Mouse (Mus musculus): ENCODE measurements around the gene Banp.
A peak's percentile ranks its signal among the peaks of the same experiment; 100 is the strongest.

The Banp gene

DNA sequence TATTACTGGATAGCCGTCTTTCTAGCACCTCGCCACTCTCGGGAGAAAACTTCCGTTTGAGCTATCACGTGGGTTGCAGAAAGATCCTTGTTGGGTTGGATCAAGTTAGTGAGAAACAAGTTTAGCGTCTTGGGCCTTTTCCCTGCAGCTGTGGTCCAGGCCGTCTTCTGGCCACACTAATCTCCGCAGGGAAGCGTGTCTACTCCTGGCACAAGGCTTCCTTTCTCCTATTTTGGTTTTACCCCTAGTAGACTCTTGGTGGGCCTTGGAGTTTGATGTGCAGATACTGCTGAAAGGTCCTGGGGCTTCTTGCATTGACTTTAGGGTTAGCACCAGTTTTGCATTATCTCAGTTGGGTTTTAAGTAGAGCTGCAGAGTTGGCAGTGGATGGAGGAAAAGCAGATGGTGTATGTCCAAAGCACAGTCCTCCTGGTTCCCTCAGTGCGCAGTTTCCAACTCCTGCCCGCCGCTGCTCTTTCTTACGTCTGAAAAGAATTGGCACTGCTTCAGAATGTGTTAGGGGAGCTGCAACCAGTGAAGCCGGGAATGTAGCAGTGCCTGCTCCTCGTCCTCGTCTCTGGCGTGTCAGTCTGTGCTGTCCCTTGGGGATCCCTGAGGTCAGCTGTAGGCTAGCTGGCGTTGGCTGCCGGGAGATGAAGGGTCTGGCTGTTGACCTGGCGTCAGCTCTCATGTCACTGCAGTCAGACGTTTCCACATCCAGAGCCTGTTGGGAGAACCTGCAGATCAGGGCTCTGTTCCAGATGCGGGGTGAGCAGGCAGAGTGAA, 68.7 kb downstream of the Banp start:
- DNase-seq (ENCODE audit: low read depth, low spot score): no peak

DNA sequence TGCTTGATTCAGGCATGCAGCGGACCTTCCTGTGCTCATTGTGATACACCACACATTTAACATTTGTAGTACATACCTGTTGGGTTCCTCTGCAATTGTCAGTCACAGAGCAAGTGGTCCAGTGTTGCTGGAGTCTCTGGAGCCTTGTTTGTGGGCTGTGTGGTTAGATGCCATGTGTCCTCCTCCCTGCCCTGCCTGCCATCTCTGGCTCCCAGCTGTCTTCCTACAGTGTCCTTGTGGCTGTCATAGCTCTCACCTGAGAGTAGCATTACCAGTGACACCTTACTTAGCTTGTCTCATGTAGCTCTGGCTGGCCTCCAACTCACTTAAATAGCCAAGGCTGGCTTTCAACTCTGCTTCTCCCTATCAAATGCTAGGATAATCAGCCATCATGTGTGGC, 69.6 kb downstream of the Banp start:
- DNase-seq (ENCODE audit: low read depth, low spot score): no peak

DNA sequence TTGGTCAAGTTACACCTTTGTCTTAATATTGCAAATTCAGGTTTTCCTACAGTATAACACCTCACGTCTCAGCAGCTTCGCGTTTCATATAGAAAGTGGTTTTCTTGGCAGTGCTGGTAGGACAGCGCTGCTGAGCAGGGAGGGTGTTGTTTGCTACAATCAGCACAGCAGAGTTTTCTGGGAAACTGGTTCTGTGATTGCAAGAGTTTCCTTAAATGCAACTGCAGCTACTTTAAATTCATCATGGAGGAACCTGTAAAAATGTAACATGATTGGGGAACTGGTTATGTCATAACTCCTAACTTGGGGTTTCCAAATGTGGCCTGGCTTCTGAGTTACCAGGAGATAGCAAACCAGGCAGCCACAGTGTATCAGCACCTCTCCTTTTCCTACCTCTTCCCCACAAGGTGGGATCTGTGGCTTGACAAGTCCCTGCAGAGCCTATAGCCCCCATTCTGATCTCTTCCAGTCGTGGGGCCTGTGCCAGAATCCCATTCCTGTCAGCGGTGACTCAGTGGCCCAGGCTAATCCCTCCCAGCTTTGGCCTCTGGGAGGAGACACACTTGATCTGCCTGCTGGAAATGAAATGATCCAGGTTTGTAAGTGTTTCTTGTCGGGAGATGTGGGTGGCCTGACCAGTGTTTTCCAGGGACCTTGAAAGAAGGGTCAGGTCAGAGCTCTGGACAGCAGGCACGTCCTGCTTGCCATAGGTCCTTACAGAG, 70.7 kb downstream of the Banp start:
- DNase-seq (ENCODE audit: low read depth, low spot score): no peak

DNA sequence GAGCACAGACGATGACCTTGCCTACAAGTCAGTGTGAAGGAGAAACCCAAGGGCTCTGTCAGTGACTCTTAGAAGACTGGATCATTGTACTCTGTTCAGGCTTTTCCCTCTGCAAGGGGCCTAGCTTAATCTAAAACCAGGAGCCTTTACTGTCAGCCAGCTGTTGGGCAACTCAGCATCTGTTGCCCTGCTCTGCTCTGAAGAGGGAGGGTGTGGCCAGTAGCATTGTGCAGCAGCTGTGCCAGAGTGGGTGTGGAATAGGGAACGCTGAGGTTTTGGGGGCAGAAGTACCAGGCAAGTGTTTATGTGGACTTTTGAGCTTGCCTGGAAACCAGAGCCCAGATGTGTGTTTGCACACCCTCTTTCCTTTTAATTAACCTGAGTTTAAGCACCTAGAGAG, 72.2 kb downstream of the Banp start:
- no peak for DNase-seq (ENCODE audit: low read depth, low spot score)

DNA sequence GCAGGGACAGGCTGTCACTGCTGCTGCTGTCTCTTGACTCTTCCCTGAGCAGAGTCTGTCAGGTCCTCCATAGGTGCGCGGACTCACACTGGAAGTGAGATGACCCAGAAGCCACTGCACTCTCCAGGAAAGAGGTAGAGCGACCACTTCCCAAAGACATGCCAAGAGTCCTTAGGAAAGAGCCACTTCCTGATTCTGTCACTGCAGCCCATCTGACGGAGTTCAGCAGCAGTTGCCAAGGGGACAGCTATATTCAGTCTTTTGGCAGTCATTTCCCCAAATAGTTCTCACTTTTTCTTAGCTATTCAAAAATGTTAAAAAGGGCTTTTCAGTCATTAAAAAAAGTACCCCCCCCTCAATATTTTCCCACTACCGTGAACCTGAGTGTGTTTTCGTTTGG, 72.7 kb downstream of the Banp start:
- no peak for DNase-seq (ENCODE audit: low read depth, low spot score)

DNA sequence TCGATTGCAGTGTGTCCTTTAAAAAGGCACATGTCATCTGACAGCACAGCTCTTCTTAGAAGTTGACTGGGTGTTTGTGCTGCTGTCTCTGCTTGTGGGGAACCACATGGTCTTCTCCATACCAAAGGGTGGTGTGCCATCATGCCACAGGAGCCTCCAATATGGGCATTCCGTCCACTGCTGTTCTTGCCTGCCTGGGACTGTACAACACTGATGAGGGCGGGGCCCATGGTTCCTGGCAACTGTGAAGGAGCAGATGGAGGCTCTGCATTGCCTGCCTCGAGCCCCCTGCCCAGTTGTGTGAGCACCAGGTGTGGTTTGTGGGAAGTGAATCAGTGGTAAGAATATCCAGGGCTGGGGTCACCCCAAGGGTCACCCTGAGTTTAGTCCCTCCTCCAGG, 73.2 kb downstream of the Banp start:
- DNase-seq (ENCODE audit: low read depth, low spot score): no peak

DNA sequence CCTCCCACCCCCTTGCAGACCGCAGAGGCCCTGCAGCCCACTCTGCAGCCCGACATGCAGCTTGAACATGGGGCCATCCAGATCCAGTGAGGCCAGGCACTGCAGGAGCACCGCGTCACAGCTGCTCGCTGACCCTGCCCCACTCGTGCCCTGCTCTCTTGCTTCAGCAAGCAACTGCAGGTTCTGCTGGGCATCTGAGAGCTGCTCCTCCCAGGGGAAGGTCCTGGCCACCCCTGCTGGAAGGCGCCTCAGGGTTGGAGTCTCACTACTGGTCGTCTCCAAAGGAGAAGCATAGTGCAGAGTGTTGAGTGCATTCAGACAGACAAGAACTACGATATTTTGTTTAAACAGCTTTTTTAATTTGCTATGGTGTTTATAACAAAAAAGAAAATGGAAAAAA, 76.0 kb downstream of the Banp start:
- no peak for DNase-seq (ENCODE audit: low read depth, low spot score)

DNA sequence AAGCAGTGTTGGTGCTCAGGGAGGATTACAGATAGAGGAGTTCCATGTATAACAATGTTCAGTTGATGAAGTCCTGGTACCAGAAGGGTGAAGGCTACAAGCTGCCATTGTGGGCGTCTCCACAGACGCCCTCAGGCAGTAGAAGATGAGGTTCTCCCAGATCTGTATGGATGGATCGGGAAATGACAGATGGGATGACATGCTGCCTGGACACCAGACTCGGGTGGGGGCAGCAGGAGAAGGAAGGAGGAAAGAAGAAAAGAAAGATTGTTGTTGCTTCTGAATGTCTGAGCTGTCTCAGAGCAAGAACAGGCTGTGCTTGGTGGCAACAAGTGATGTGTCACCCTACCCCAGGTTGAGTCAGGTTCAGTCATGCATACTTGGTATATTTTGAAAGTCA, 78.6 kb downstream of the Banp start:
- no peak for DNase-seq (ENCODE audit: low read depth, low spot score)

DNA sequence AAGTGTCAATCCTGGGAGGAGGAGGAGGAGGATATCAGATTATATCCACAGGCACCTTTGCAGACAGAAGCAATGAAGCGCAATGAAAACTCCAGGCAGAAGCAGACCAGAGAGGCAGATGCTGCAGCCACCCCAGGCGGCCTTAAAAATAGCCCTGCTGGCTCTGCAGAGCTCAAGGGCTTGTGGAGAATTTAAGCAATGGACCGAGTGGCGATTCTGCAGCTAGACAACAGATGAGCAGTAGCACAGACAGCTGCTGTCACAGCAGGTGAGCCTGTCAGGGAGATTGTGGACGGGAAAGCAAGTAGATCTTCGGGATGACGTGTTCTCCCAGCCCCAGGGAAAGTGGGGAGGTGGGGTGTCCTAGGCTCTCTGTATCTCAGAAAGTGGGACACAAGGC, 81.4 kb downstream of the Banp start:
- DNase-seq (ENCODE audit: low read depth, low spot score): no peak

DNA sequence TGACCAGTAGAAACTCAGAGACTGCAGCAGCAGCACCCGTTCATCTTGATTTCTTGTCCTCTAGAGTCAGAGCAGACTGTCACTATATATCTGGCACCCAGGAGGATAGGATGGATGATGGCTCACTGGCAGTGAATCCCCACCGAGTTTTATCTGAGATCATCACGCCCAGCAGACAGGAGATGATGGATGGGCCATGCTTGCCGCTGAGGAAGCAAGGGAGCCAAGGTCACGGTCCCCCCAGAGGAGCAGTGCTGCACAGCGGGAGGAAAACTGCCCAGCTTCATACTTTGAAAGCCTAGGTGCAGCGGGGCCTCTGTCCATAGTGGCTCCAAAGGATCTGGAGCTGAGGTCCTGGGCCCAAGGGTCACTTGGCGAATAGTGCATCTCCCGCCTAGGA, 83.2 kb downstream of the Banp start:
- DNase-seq (ENCODE audit: low read depth, low spot score): peak; percentile 66

DNA sequence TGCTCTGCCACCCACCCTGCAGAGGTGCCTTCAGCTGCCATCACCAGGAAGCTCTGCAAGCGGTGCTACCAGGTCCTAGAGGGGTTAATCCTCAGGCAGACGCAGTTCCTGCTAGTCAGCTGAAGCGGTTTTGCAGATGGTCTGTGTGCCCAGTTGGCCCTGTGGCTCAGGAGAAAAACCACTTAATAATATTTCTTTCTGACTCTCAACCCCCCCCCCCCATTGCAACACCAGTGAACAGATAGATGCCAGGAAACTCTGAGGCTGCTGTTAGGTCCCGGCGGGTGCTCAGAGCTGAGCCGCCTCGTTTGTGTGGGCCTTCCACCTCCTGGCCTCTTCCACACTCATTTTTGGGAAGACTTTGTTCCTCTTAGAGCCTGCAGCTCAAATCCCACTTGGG, 86.0 kb downstream of the Banp start:
- DNase-seq (ENCODE audit: low read depth, low spot score): no peak

DNA sequence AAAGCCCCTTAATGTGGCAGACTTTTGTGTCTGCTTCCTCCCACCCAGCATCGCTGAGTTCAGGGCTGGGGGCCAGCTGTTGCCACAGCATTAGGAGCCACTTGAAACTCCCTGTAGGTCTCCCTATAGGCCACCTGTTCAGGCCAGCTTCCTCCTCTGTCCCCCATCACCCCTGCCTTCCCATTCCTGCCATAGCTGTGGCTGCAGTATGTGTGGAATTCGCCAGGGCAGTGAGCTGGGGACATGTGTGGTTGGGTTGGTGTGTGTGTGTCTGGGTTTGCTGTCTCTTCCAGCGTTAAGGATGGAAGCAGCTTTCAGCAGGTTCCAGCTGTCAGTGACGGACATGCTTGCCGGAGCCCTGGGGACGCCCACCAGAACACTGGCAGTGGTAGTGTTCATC, 86.8 kb downstream of the Banp start:
- DNase-seq (ENCODE audit: low read depth, low spot score): no peak

DNA sequence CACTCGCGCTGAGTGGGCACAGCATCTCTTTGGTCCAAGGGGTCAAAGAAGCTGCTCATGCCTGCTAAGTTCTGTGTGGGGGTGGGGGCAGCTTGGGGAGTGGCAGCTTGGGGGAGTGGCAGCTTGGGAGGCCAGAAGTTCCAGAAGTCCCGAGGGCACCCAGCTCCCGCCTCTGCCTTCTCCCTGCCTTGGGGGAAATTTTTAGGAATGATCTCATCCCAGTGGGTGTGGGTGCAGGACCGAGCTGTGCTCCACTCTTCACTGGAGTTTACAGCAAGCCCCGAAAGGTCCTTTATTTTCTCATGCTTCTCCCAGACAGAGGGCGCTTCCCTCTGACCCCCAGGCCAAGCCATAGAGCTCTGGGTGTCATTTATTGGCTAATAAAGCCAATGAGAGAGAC, 87.7 kb downstream of the Banp start:
- DNase-seq (ENCODE audit: low read depth, low spot score): no peak

DNA sequence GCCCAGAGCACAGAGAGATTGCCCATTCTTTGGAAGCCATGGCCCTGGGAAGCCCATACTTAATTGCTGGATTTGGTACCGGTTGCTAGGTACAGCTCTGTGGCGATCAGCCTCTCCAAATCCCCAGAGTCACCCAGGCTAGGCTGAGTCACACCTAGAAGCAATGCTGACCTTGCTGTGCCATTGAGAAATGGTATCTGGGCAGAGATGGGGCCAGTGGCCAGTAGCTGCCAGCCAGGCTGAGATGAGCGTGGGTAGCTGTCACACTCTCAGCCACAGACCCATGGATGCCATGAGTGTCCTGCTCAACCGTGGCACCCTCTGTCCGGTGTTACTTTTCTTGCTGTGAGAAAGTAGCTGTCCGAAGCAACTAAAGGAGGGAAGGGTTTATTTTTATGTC, 88.5 kb downstream of the Banp start:
- no peak for DNase-seq (ENCODE audit: low read depth, low spot score)

DNA sequence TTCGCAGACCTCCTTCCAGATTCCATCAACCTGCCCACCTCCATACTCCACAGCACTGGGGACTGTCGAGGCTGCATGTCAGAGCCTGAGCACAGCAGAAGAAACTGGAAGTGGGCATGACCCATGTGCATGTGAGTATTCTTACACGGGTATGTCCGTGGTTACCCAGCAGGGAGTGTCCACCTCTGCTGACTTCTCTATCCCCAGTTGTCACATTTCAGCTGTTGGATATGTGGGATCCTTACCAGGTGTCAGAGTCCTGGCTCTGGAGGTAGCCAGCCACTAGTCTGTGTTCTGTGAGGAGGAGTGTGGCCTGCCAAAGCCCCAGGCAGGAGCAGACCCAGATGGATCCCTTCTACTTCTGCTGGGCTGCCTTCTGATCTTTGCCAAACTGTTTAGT, 89.9 kb downstream of the Banp start:
- DNase-seq (ENCODE audit: low read depth, low spot score): no peak

DNA sequence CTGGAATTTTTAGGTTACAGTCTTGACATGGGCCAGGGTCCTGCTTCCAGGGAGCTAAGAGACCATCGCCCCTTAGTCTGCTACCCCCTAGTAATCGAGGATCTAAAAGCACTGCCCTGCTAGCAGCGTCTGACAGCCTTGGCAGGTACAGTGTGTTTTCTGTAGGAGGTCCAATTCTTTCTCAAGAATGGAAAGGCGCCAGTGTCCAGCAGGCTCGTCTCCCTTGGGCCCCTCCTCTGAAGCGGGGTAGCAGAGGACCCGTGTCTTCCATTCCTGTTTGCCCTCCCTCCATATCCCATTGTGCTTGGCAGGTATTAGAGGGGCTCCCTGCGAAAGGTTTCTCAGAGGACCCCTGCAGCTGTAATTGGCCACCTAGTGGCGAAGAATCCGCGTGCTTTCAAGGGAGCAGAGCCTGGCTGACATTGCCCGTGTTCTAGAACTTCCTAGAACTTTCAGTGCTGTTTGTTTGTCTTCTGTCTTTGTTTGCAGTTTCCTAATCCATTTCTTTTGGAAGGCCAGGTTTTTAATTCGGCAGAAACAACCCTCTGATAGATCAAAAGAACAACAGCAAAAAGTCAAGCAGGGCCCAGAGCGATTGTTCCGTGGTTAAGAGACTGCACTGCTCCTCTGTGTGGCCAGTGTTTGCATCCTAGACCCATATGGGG, 97.8 kb downstream of the Banp start:
- DNase-seq (ENCODE audit: low read depth, low spot score): no peak

DNA sequence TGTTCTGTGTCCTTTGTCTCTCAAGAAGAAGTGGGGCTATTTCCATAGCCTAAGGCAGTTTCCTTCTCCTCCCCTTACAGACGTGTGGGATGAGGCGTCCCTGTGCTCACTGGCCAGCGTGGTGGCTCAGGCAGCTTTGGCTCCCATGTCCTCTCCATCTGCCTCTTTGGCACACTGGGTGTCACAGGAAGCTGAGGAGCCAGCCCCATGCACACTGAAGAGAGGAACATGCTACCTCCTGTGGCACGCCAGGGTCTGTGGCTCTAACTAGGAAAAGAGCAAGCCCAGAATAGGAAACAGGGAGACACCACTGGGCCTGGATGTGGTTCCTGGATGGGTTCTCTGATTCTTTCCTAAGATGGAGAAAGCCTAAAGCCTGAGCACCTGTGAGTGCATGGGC, 99.7 kb downstream of the Banp start:
- no peak for DNase-seq (ENCODE audit: low read depth, low spot score)

DNA sequence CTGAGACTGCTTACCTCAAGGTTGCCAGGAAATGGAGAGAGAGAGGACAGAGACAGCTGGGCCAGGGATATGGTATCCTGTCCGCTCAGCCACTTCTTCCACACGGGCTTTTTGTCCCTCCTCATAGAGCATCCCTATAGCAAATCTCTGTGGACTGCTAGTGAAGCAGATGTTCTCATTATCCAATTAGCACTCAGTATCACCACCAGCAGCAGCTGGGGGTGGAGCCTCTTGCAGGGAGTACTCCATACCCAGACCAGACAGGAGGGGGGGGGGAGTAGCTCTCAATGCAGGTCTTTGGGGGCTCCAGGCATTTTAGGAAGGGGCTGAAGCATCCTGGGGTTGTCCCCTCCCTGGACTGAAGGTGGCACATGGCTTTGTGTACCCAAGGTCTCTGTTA, 100.4 kb downstream of the Banp start:
- no peak for DNase-seq (ENCODE audit: low read depth, low spot score)

DNA sequence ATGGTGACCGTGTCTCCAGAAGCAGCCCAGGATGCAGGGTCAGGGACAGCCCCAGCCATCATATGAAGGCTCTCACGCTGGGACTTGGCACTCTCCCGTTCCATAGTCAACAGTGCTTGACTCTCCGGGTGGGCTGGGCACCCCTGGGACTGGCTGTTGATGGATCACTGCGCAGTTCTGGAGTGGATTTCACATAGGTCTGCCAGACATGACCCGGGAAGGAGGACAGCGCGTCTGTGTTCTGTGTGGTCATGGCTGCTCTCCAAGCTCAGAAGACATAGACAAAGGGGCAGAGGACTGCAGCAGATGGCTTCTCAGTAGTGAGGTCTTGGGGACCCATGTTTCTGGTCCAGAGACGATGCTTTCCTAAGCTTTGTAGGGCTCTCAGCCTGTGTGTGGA, 101.1 kb downstream of the Banp start:
- DNase-seq (ENCODE audit: low read depth, low spot score): no peak

DNA sequence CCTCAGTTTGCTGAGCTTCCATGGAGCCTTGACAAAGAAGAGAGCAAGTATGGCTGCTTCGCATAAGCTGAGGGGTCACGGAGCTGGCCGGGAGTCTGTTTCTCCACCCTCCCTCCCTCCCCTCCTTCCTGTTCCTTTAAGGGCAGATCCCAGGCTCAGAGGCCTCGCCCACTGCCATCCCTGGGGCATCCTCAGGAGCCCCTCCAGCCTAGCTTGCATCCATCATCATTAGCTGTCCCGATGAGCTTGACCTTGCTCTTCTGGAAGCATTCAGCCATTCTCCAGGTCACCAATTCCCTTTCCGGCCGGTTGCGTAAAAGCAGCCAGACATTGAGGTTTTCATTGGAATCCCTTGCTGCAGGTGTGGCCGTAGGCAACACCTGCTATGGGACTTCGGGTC, 105.8 kb downstream of the Banp start:
- DNase-seq (ENCODE audit: low read depth, low spot score): peak; percentile 62

DNA sequence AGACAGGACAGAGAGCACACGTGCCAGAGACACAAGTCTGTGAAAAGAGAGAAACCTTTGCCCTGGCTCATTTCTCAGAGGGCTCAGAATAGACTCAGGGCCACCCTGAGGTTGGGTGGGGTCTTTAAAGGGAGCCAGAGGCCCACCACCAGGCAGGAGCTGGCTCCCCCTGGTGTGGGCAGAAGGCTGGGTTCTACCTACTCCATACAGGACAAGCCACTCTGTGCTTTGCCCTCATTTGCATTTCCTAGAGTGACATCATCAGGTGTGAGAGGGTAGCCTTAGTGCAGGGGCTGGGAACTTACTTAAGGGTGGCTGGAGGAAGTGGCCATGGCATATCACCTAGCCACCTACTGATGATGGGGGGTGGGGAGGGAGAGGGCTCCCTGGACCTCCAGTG, 106.6 kb downstream of the Banp start:
- no peak for DNase-seq (ENCODE audit: low read depth, low spot score)

DNA sequence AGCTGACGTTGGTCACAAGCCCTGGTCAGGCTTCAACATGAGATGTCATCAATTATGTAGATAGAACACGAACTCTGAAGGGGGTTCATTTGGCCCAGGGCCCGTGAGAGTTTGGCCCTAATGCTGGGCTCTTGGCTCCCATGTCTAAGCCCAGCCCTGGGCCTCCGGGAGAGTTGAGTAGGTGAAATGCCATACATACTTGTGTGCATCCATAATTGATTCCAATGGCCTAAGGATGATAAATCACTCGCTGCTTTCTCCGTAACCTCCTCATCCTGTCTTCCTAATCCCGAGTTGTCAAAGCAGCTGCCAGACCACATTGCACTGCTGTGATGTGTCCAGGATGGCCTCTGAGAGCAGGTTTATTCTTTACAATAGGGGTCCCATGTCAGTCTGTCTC, 107.3 kb downstream of the Banp start:
- peak; percentile 67 for DNase-seq (ENCODE audit: low read depth, low spot score)

DNA sequence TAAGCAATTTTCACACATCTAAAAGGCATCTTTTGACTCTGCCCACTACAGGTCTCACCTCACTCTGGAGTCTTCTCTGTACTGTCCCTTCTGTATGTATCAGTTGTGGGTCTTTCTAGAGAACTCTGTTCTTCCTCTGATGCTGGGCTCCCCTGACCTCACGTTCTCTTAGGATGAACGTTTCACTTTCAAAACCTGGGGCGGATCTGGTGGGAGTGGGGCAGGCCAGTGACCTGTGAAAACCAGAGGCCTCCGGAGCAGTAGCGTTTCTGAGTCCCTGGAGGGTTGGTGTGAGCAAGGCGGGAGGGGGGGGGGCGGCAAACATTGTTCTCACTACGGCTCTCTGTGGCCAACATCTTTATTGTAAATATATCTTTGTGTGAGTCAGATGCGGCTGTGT, 109.0 kb downstream of the Banp start:
- no peak for DNase-seq (ENCODE audit: low read depth, low spot score)
